Mouse (Mus musculus): Measurements from ENCODE around the gene Mpp2.

GRCm38 (mm10) chr11:102024875-102025274 is 63.4 kb downstream of the Mpp2 start:
- TF ChIP-seq CTCF (IDR thresholded peaks at IDR 0.05) (no peak), EP300 (IDR thresholded peaks at IDR 0.05) (no peak)

Measured in lung, postnatal 0 days (tissue).